Mouse (Mus musculus) lung, embryonic 16.5 days (tissue): ENCODE results near the gene Urad. TPM values are rescaled to one million over a fixed set of nuclear protein-coding genes. Genes with fewer than 3 reads are reported as not detected.

Experiments used
- ATAC-seq: fragments of 200-750 bp; cut with Nextera tagmentation; 2 replicates; pipeline ENCODE4 v1.8.0; 2017; ENCODE audit warnings: low read depth, mild to moderate bottlenecking, moderate library complexity
- H3K27ac ChIP-seq: fragments of 300-500 bp; sonication (generic); 2 replicates; pipeline ENCODE4 v1.5.1; 2014; ENCODE audit warnings: mild to moderate bottlenecking, control low read depth, low read length
- H3K27me3 ChIP-seq: fragments of 300-500 bp; sonication (generic); 2 replicates; pipeline ENCODE4 v1.6.1; 2014; ENCODE audit warnings: low read depth, low read length, mixed read lengths; ENCODE audit not compliant: control insufficient read depth, insufficient read depth
- H3K36me3 ChIP-seq: fragments of 300-500 bp; sonication (generic); 2 replicates; pipeline ENCODE4 v1.6.1; 2014; ENCODE audit warnings: low read length; ENCODE audit not compliant: control insufficient read depth, insufficient read depth
- H3K4me1 ChIP-seq: fragments of 300-500 bp; sonication (generic); replicated peaks from 2 replicates; pipeline ENCODE4 v1.6.1; 2014; ENCODE audit warnings: low read length, mixed read lengths; ENCODE audit not compliant: control insufficient read depth, insufficient read depth
- H3K4me2 ChIP-seq: fragments of 300-500 bp; sonication (generic); 2 replicates; pipeline ENCODE4 v1.6.1; 2014; ENCODE audit warnings: low read depth, low read length, control low read depth
- H3K4me3 ChIP-seq: fragments of 300-500 bp; sonication (generic); 2 replicates; pipeline ENCODE4 v1.5.1; 2014; ENCODE audit warnings: mild to moderate bottlenecking, low read length, control low read depth
- H3K9ac ChIP-seq: fragments of 300-500 bp; sonication (generic); 2 replicates; pipeline ENCODE4 v1.6.1; 2014; ENCODE audit warnings: low read length, control low read depth
- H3K9me3 ChIP-seq: fragments of 300-500 bp; sonication (generic); 2 replicates; pipeline ENCODE4 v1.6.1; 2016; ENCODE audit warnings: low read length; ENCODE audit not compliant: control insufficient read depth
- WGBS: fragments of 180-500 bp; shearing (Covaris S2); extraction: QIAGEN DNeasy Blood & Tissue Kit; methylation state at CpG from one replicate; pipeline ENCODE4 v1.1.7; 2014; 5-methylcytosine and 5-hydroxymethylcytosine counted together
- microRNA-seq: library from miRNA; unstranded; fragments of <30 nt; microRNA quantifications from one replicate; pipeline ENCODE4, GENCODE M21; 2016
- polyA plus RNA-seq: library from polyadenylated mRNA; unstranded; fragments of >200 nt; fragmentation: Nextera tagmentation; extraction: Ambion mirVana; gene quantifications from 2 replicates; pipeline ENCODE4 v1.2.1, GENCODE M21; 2015

Gene Urad
- polyA plus RNA-seq, 1 experiment from 2014 or later: not detected

DNA sequence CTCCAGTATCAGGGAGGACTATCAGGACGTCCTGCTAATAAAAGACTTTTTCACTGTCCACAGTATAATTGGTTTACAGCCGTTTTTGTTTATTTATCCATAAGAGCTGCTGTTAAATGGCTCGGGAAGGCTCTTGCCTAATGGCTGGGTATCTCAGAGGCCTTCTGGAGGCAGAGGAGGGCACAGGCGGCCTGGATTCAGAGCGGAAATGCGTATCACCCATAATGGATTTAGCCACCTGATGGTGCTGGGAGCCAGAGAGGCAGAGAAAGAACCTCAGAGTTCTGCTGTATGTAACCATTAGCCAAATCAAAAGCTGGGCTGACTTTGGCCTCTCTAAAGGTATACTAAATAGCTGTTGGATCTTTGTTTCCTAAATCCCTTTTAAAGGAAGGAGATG, 54.8 kb downstream of the Urad start:
- Histone ChIP-seq H3K4me3 (no peak overlapping the region), H3K27ac (no peak overlapping the region), H3K36me3 (no peaks in the 10 kb centered on the region), H3K9ac (no peak overlapping the region), H3K9me3 (no peaks in the 10 kb centered on the region), H3K4me1 (no peaks in the 10 kb centered on the region), H3K27me3 (peaks cover 73% of the 10 kb centered on the region), H3K4me2 (no peak overlapping the region)
- ATAC-seq: no peak
- 8% methylated on average over 6 of the region's 6 CpGs for WGBS

Small RNAs within 50 kb of the gene (microRNA-seq; reads per million reads assigned to microRNA genes)
- gene Mir7k: not detected

Other genes with a start within 250 kb of the Urad start
- gene Lnx2, start 245.9 kb downstream of the Urad start, polyA plus RNA-seq: 19.7 and 19.8 TPM in 2 replicates
- 118 and 120 TPM in 2 replicates for gene Polr1d, start 245.4 kb downstream of the Urad start, polyA plus RNA-seq
- not detected in 2 replicates for gene Gsx1, start 133.7 kb downstream of the Urad start, polyA plus RNA-seq
- gene Pdx1, start 52.5 kb downstream of the Urad start, polyA plus RNA-seq: not detected in 2 replicates
- gene Cdx2, start 15.2 kb downstream of the Urad start, polyA plus RNA-seq: 0.09 TPM in 1 of 2 replicates, not detected in the other
- gene Flt3, start 78.0 kb upstream of the Urad start, polyA plus RNA-seq: 0.18 and 0.20 TPM in 2 replicates
- gene Pan3, start 107.7 kb upstream of the Urad start, polyA plus RNA-seq: 71.6 and 75.6 TPM in 2 replicates